Mouse (Mus musculus) midbrain, embryonic 15.5 days (tissue): ENCODE measurements at regions not wholly inside any gene's neighbourhood (a gene's known extent, or its start where the extent isn't known, plus 50 kb on each side); places are given as distances from the start of the nearest gene placed in this dataset.

Experiments
- ATAC-seq: fragments of 200-750 bp; cut with Nextera tagmentation; replicated peaks from 2 replicates; pipeline ENCODE4 v1.8.0; 2017; ENCODE audit warnings: moderate TSS enrichment
- H3K27ac ChIP-seq: fragments of 300-500 bp; sonication (generic); 2 replicates; pipeline ENCODE4 v1.5.1; 2015; ENCODE audit warnings: mild to moderate bottlenecking, inconsistent platforms
- H3K27me3 ChIP-seq: fragments of 300-500 bp; sonication (generic); replicated peaks from 2 replicates; pipeline ENCODE4 v1.6.1; 2015; ENCODE audit warnings: inconsistent platforms
- H3K36me3 ChIP-seq: fragments of 300-500 bp; sonication (generic); replicated peaks from 2 replicates; pipeline ENCODE4 v1.6.1; 2015; ENCODE audit warnings: inconsistent platforms
- H3K4me1 ChIP-seq: fragments of 300-500 bp; sonication (generic); 2 replicates; pipeline ENCODE4 v1.6.1; 2015; ENCODE audit warnings: inconsistent platforms
- H3K4me2 ChIP-seq: fragments of 300-500 bp; sonication (generic); 2 replicates; pipeline ENCODE4 v1.6.1; 2015; ENCODE audit warnings: inconsistent platforms, mild to moderate bottlenecking, moderate library complexity
- H3K4me3 ChIP-seq: fragments of 300-500 bp; sonication (generic); 2 replicates; pipeline ENCODE4 v1.5.1; 2015; ENCODE audit warnings: mild to moderate bottlenecking, inconsistent platforms
- H3K9ac ChIP-seq: fragments of 300-500 bp; sonication (generic); 2 replicates; pipeline ENCODE4 v1.6.1; 2015; ENCODE audit warnings: mild to moderate bottlenecking, inconsistent platforms
- H3K9me3 ChIP-seq: fragments of 300-500 bp; sonication (generic); 2 replicates; pipeline ENCODE4 v1.6.1; 2016; ENCODE audit warnings: inconsistent platforms
- WGBS: fragments of 180-500 bp; shearing (Covaris S2); methylation state at CpG from one replicate; pipeline ENCODE4 v1.1.7; 2015; ENCODE audit warnings: mixed read lengths; 5-methylcytosine and 5-hydroxymethylcytosine counted together

GRCm38 (mm10) chr9:91798837-91799225 lies 393.9 kb upstream of the Plscr5 start:
- no peaks in the 10 kb centered on the region for H3K4me1 ChIP-seq
- H3K36me3 ChIP-seq, result no peaks in the 10 kb centered on the region
- H3K4me2 ChIP-seq, result no peak overlapping the region
- WGBS, result 91% methylated on average over 4 of the region's 4 CpGs
- no peak overlapping the region for H3K9ac ChIP-seq
- no peak overlapping the region for H3K4me3 ChIP-seq
- no peak for ATAC-seq
- no peak overlapping the region for H3K27ac ChIP-seq
- H3K9me3 ChIP-seq, result no peaks in the 10 kb centered on the region
- no peaks in the 10 kb centered on the region for H3K27me3 ChIP-seq

- Histone ChIP-seq H3K4me1 (no peaks in the 10 kb centered on the region), H3K36me3 (no peaks in the 10 kb centered on the region), H3K4me2 (no peak overlapping the region), H3K9me3 (no peaks in the 10 kb centered on the region), H3K27me3 (no peaks in the 10 kb centered on the region), H3K9ac (no peak overlapping the region), H3K27ac (no peak overlapping the region), H3K4me3 (no peak overlapping the region)
- WGBS, result 94% methylated on average over 10 of the region's 10 CpGs
- ATAC-seq, result no peak
Observed at GRCm38 (mm10) chr9:91798171-91798836, 394.4 kb upstream of the Plscr5 start.

- Histone ChIP-seq H3K9ac (no peak overlapping the region), H3K9me3 (no peaks in the 10 kb centered on the region), H3K36me3 (no peaks in the 10 kb centered on the region), H3K27me3 (no peaks in the 10 kb centered on the region), H3K4me2 (no peak overlapping the region), H3K27ac (no peak overlapping the region), H3K4me3 (no peak overlapping the region), H3K4me1 (no peaks in the 10 kb centered on the region)
- ATAC-seq, result no peak
- 90% methylated on average over 4 of the region's 4 CpGs for WGBS
Observed at GRCm38 (mm10) chr9:91796976-91797375, 395.8 kb upstream of the Plscr5 start.

- Histone ChIP-seq H3K4me3 (no peak overlapping the region), H3K4me1 (no peaks in the 10 kb centered on the region), H3K9ac (no peak overlapping the region), H3K36me3 (no peaks in the 10 kb centered on the region), H3K4me2 (no peak overlapping the region), H3K27me3 (no peaks in the 10 kb centered on the region), H3K9me3 (no peaks in the 10 kb centered on the region), H3K27ac (no peak overlapping the region)
- ATAC-seq, result no peak
- WGBS, result 63% methylated on average over 1 of the region's 1 CpGs
Observed at GRCm38 (mm10) chr9:91752935-91753334, 387.3 kb upstream of the Zic1 start.

GRCm38 (mm10) chr9:91711106-91711505 lies 345.5 kb upstream of the Zic1 start:
- no peaks in the 10 kb centered on the region for H3K4me1 ChIP-seq

GRCm38 (mm10) chr9:91680859-91681258 lies 315.2 kb upstream of the Zic1 start:
- Histone ChIP-seq H3K4me2 (no peak overlapping the region), H3K4me1 (peaks cover 4% of the 10 kb centered on the region), H3K9ac (no peak overlapping the region), H3K4me3 (no peak overlapping the region), H3K27ac (peak overlapping the region; percentile 63), H3K36me3 (no peaks in the 10 kb centered on the region), H3K27me3 (no peaks in the 10 kb centered on the region), H3K9me3 (no peaks in the 10 kb centered on the region)
- ATAC-seq, result peak; percentile 91; the same call in 1 of the 2 replicates
- 39% methylated on average over 6 of the region's 6 CpGs for WGBS

More at GRCm38 (mm10) chr9:91711106-91711505, 345.5 kb upstream of the Zic1 start:
- Histone ChIP-seq H3K4me2 (no peak overlapping the region), H3K27ac (no peak overlapping the region), H3K4me3 (no peak overlapping the region), H3K9me3 (no peaks in the 10 kb centered on the region), H3K27me3 (no peaks in the 10 kb centered on the region), H3K9ac (no peak overlapping the region), H3K36me3 (no peaks in the 10 kb centered on the region)
- WGBS, result 88% methylated on average over 5 of the region's 5 CpGs
- no peak for ATAC-seq

- Histone ChIP-seq H3K9me3 (no peaks in the 10 kb centered on the region), H3K4me1 (no peaks in the 10 kb centered on the region), H3K4me2 (no peak overlapping the region), H3K27ac (no peak overlapping the region), H3K36me3 (no peaks in the 10 kb centered on the region), H3K9ac (no peak overlapping the region), H3K27me3 (no peaks in the 10 kb centered on the region), H3K4me3 (no peak overlapping the region)
- ATAC-seq, result no peak
- 71% methylated on average over 1 of the region's 1 CpGs for WGBS
Observed at GRCm38 (mm10) chr9:91666667-91667066, 301.1 kb upstream of the Zic1 start.

GRCm38 (mm10) chr9:91660089-91660488 lies 294.5 kb upstream of the Zic1 start:
- Histone ChIP-seq H3K9ac (no peak overlapping the region), H3K4me1 (no peaks in the 10 kb centered on the region), H3K36me3 (no peaks in the 10 kb centered on the region), H3K27me3 (no peaks in the 10 kb centered on the region), H3K9me3 (no peaks in the 10 kb centered on the region), H3K27ac (no peak overlapping the region), H3K4me3 (no peak overlapping the region), H3K4me2 (no peak overlapping the region)
- ATAC-seq, result no peak
- WGBS, result 62% methylated on average over 2 of the region's 2 CpGs

- Histone ChIP-seq H3K4me2 (no peak overlapping the region), H3K4me1 (no peaks in the 10 kb centered on the region)
- 41% methylated on average over 4 of the region's 4 CpGs for WGBS
Observed at GRCm38 (mm10) chr9:91654071-91654470, 288.5 kb upstream of the Zic1 start.

GRCm38 (mm10) chr9:91652384-91653100 lies 286.9 kb upstream of the Zic1 start:
- WGBS, result 65% methylated on average over 8 of the region's 8 CpGs
- no peak for ATAC-seq
- Histone ChIP-seq H3K9ac (no peak overlapping the region), H3K4me2 (no peak overlapping the region), H3K4me1 (no peaks in the 10 kb centered on the region), H3K4me3 (no peak overlapping the region), H3K36me3 (no peaks in the 10 kb centered on the region), H3K9me3 (no peaks in the 10 kb centered on the region), H3K27me3 (no peaks in the 10 kb centered on the region), H3K27ac (no peak overlapping the region)

More at GRCm38 (mm10) chr9:91654071-91654470, 288.5 kb upstream of the Zic1 start:
- ATAC-seq, result no peak; the same call in 1 of the 2 replicates
- no peaks in the 10 kb centered on the region for H3K27me3 ChIP-seq
- H3K4me3 ChIP-seq, result no peak overlapping the region
- no peak overlapping the region for H3K9ac ChIP-seq
- H3K27ac ChIP-seq, result no peak overlapping the region
- no peaks in the 10 kb centered on the region for H3K9me3 ChIP-seq
- H3K36me3 ChIP-seq, result no peaks in the 10 kb centered on the region

GRCm38 (mm10) chr9:91610401-91610800 lies 244.8 kb upstream of the Zic1 start:
- Histone ChIP-seq H3K9ac (no peak overlapping the region), H3K27me3 (no peaks in the 10 kb centered on the region), H3K9me3 (no peaks in the 10 kb centered on the region), H3K36me3 (no peaks in the 10 kb centered on the region), H3K4me3 (no peak overlapping the region), H3K4me1 (peaks cover 5% of the 10 kb centered on the region; the same call in 1 of the 2 replicates), H3K27ac (no peak overlapping the region), H3K4me2 (no peak overlapping the region)
- no peak for ATAC-seq
- WGBS, result 85% methylated on average over 2 of the region's 2 CpGs

- 40% methylated on average over 10 of the region's 10 CpGs for WGBS
- no peak overlapping the region for H3K9ac ChIP-seq
- peak; percentile 92 for ATAC-seq
Observed at GRCm38 (mm10) chr9:91609457-91610166, 244.0 kb upstream of the Zic1 start.

More at GRCm38 (mm10) chr9:91609457-91610166, 244.0 kb upstream of the Zic1 start:
- Histone ChIP-seq H3K9me3 (no peaks in the 10 kb centered on the region), H3K4me3 (no peak overlapping the region), H3K4me2 (peak overlapping the region; percentile 24; the same call in 1 of the 2 replicates), H3K27me3 (no peaks in the 10 kb centered on the region), H3K36me3 (no peaks in the 10 kb centered on the region), H3K27ac (no peak overlapping the region), H3K4me1 (peaks cover 5% of the 10 kb centered on the region; the same call in 1 of the 2 replicates)
